Mouse (Mus musculus) heart, embryonic 13.5 days (tissue): ENCODE measurements around the gene A630095E13Rik. TPM values are rescaled to one million over a fixed set of nuclear protein-coding genes. Genes with fewer than 3 reads are reported as not detected.
"Not testable (repeated sequence)": the region's sequence is repeated elsewhere in the genome, so short reads cannot be mapped to it uniquely, and the experiment has no call there.

Experiments
- ATAC-seq: fragments of 200-750 bp; cut with Nextera tagmentation; 2 replicates; pipeline ENCODE4 v1.8.0; 2017; ENCODE audit warnings: moderate TSS enrichment; ENCODE audit not compliant: insufficient number of reproducible peaks, low FRiP score, low TSS enrichment; ENCODE audit errors: extremely low read depth
- H3K27ac ChIP-seq: fragments of 300-500 bp; sonication (generic); replicated peaks from 2 replicates; pipeline ENCODE4 v1.5.1; 2015; ENCODE audit warnings: moderate library complexity, mild to moderate bottlenecking, inconsistent platforms
- H3K27me3 ChIP-seq: fragments of 300-500 bp; sonication (generic); replicated peaks from 2 replicates; pipeline ENCODE4 v1.6.1; 2015; ENCODE audit warnings: mild to moderate bottlenecking, inconsistent platforms
- H3K36me3 ChIP-seq: fragments of 300-500 bp; sonication (generic); 2 replicates; pipeline ENCODE4 v1.6.1; 2015; ENCODE audit warnings: mild to moderate bottlenecking, inconsistent platforms
- H3K4me1 ChIP-seq: fragments of 300-500 bp; sonication (generic); 2 replicates; pipeline ENCODE4 v1.6.1; 2015; ENCODE audit warnings: inconsistent platforms
- H3K4me2 ChIP-seq: fragments of 300-500 bp; sonication (generic); 2 replicates; pipeline ENCODE4 v1.6.1; 2015; ENCODE audit warnings: inconsistent platforms, mild to moderate bottlenecking, moderate library complexity
- H3K4me3 ChIP-seq: fragments of 300-500 bp; sonication (generic); 2 replicates; pipeline ENCODE4 v1.5.1; 2015; ENCODE audit warnings: moderate library complexity, mild to moderate bottlenecking, inconsistent platforms
- H3K9ac ChIP-seq: fragments of 300-500 bp; sonication (generic); 2 replicates; pipeline ENCODE4 v1.6.1; 2015; ENCODE audit warnings: inconsistent platforms, mild to moderate bottlenecking, moderate library complexity
- H3K9me3 ChIP-seq: fragments of 300-500 bp; sonication (generic); 2 replicates; pipeline ENCODE4 v1.6.1; 2016; ENCODE audit warnings: inconsistent platforms
- WGBS: fragments of 180-500 bp; shearing (Covaris S2); methylation state at CpG from one replicate; pipeline ENCODE4 v1.1.7; 2015; ENCODE audit warnings: mixed read lengths; 5-methylcytosine and 5-hydroxymethylcytosine counted together
- polyA plus RNA-seq: library from polyadenylated mRNA; unstranded; fragments of >200 nt; fragmentation: Nextera tagmentation; extraction: Ambion mirVana; gene quantifications from 2 replicates; pipeline ENCODE4 v1.2.1, GENCODE M21; 2015

Gene A630095E13Rik
- not detected in 2 replicates for polyA plus RNA-seq

GRCm38 (mm10) chr9:36643276-36643675 is at the start of gene A630095E13Rik:
A630095E13Rik (minus strand) TSS chr9:36643376.
- not testable (repeated sequence) for H3K27me3 ChIP-seq, H3K4me1 ChIP-seq, H3K4me2 ChIP-seq, H3K4me3 ChIP-seq, H3K27ac ChIP-seq, H3K36me3 ChIP-seq, H3K9ac ChIP-seq, ATAC-seq
- H3K9me3 ChIP-seq: peaks cover 10% of the 10 kb centered on the region
- 53% methylated on average over 3 of the region's 3 CpGs for WGBS

- no peak for ATAC-seq
- 58% methylated on average over 1 of the region's 1 CpGs for WGBS
- Histone ChIP-seq H3K27me3 (no peaks in the 10 kb centered on the region), H3K4me2 (no peak within 1 kb of the TSS), H3K27ac (no peak within 1 kb of the TSS), H3K4me3 (no peak within 1 kb of the TSS), H3K36me3 (no peaks in the 10 kb centered on the region), H3K4me1 (no peaks in the 10 kb centered on the region), H3K9ac (no peak within 1 kb of the TSS), H3K9me3 (no peaks in the 10 kb centered on the region)
Measured at GRCm38 (mm10) chr9:36692920-36693319, 49.7 kb upstream of the A630095E13Rik start, which contains the start of gene Acrv1. Acrv1 (plus strand) TSS chr9:36693220.

- no peak overlapping the region for H3K27ac ChIP-seq
- ATAC-seq: no peak
- no peaks in the 10 kb centered on the region for H3K27me3 ChIP-seq
- no peaks in the 10 kb centered on the region for H3K4me1 ChIP-seq
- no peaks in the 10 kb centered on the region for H3K9me3 ChIP-seq
- H3K9ac ChIP-seq: no peak overlapping the region
- H3K4me3 ChIP-seq: no peak overlapping the region
- H3K36me3 ChIP-seq: no peaks in the 10 kb centered on the region
- no peak overlapping the region for H3K4me2 ChIP-seq
Measured at GRCm38 (mm10) chr9:36687329-36687728, 44.2 kb upstream of the A630095E13Rik start.

- Histone ChIP-seq H3K36me3 (no peaks in the 10 kb centered on the region), H3K27ac (no peak overlapping the region), H3K27me3 (no peaks in the 10 kb centered on the region), H3K4me3 (no peak overlapping the region), H3K4me2 (no peak overlapping the region), H3K9me3 (no peaks in the 10 kb centered on the region), H3K9ac (no peak overlapping the region), H3K4me1 (no peaks in the 10 kb centered on the region)
- 59% methylated on average over 2 of the region's 2 CpGs for WGBS
- ATAC-seq: no peak
Measured at GRCm38 (mm10) chr9:36681424-36681823, 38.2 kb upstream of the A630095E13Rik start.

Other genes with a start within 250 kb of the A630095E13Rik start
- not detected in 2 replicates for gene Gm7257, start 211.5 kb downstream of the A630095E13Rik start, polyA plus RNA-seq
- gene Gm9513, start 167.7 kb downstream of the A630095E13Rik start, polyA plus RNA-seq: not detected in 2 replicates
- gene Gm5615, start 101.4 kb downstream of the A630095E13Rik start, polyA plus RNA-seq: not detected in 2 replicates
- gene Gm17689, start 60.7 kb downstream of the A630095E13Rik start, polyA plus RNA-seq: not detected in 2 replicates
- gene Acrv1, start 49.8 kb upstream of the A630095E13Rik start, polyA plus RNA-seq: not detected in 2 replicates
- 19.5 and 20.1 TPM in 2 replicates for gene Chek1, start 83.7 kb upstream of the A630095E13Rik start, polyA plus RNA-seq
- 140 and 154 TPM in 2 replicates for gene Stt3a, start 124.3 kb upstream of the A630095E13Rik start, polyA plus RNA-seq
- gene Ei24, start 154.0 kb upstream of the A630095E13Rik start, polyA plus RNA-seq: 63.4 and 70.9 TPM in 2 replicates
- gene Fez1, start 178.5 kb upstream of the A630095E13Rik start, polyA plus RNA-seq: 2.3 and 2.6 TPM in 2 replicates